Mouse (Mus musculus) C2C12 (cell line): ENCODE measurements around the gene Qpct. TPM values are rescaled to one million over a fixed set of nuclear protein-coding genes. Genes with fewer than 3 reads are reported as not detected.
A peak's percentile ranks its signal among the peaks of the same experiment; 100 is the strongest.

Experiments
- H3K27me3 ChIP-seq: one replicate; pipeline ENCODE4 v1.6.1; 2011; ENCODE audit not compliant: control insufficient read depth, insufficient read depth, insufficient read length
- H3K36me3 ChIP-seq: one replicate; pipeline ENCODE4 v1.6.1; 2011; ENCODE audit not compliant: control insufficient read depth, insufficient read depth
- H3K4me3 ChIP-seq: one replicate; pipeline ENCODE4 v1.5.1; 2011; ENCODE audit warnings: mild to moderate bottlenecking, control low read depth; ENCODE audit not compliant: poor library complexity, insufficient read depth, severe bottlenecking
- H3K79me2 ChIP-seq: one replicate; pipeline ENCODE4 v1.6.1; 2011; ENCODE audit not compliant: control insufficient read depth, insufficient read depth
- H3K79me3 ChIP-seq: one replicate; pipeline ENCODE4 v1.6.1; 2011; ENCODE audit warnings: low read depth, control low read depth
- H3ac ChIP-seq: one replicate; pipeline ENCODE3; 2011; ENCODE audit warnings: low read depth; ENCODE audit not compliant: control insufficient read depth, insufficient read length
- CEBPB ChIP-seq: IDR thresholded peaks from one replicate; pipeline ENCODE4 v1.6.1; 2011; ENCODE audit warnings: low read depth, mild to moderate bottlenecking, control low read depth, moderate library complexity
- CTCF ChIP-seq: IDR thresholded peaks from one replicate; pipeline ENCODE4 v1.5.1; 2011; ENCODE audit not compliant: control insufficient read depth, insufficient read depth, insufficient read length
- FOSL1 ChIP-seq: IDR thresholded peaks from one replicate; pipeline ENCODE4 v1.8.0; 2011; ENCODE audit warnings: mild to moderate bottlenecking, low read length; ENCODE audit not compliant: poor library complexity, insufficient read depth, severe bottlenecking
- MAX ChIP-seq: IDR thresholded peaks from one replicate; pipeline ENCODE4 v1.6.1; 2011; ENCODE audit warnings: mild to moderate bottlenecking, control low read depth
- MYOD1 ChIP-seq: IDR thresholded peaks from one replicate; pipeline ENCODE4 v1.6.1; 2011; ENCODE audit warnings: low read depth; ENCODE audit not compliant: control insufficient read depth, insufficient read length
- MYOG ChIP-seq: IDR thresholded peaks from one replicate; pipeline ENCODE4 v1.6.1; 2011; ENCODE audit not compliant: control insufficient read depth, insufficient read length; ENCODE audit errors: extremely low read depth
- USF1 ChIP-seq: IDR thresholded peaks from one replicate; pipeline ENCODE4 v1.6.1; 2011; ENCODE audit warnings: low read depth, mild to moderate bottlenecking, control low read depth, moderate library complexity
- polyA plus RNA-seq: library from polyadenylated mRNA; unstranded; fragments of >200 nt; fragmentation: generic; extraction: Trizol; gene quantifications from one replicate; pipeline ENCODE4 v1.2.1, GENCODE M21; 2012; ENCODE audit warnings: missing spikeins

Qpct gene
- polyA plus RNA-seq, 1 experiment: 0.71 TPM

DNA sequence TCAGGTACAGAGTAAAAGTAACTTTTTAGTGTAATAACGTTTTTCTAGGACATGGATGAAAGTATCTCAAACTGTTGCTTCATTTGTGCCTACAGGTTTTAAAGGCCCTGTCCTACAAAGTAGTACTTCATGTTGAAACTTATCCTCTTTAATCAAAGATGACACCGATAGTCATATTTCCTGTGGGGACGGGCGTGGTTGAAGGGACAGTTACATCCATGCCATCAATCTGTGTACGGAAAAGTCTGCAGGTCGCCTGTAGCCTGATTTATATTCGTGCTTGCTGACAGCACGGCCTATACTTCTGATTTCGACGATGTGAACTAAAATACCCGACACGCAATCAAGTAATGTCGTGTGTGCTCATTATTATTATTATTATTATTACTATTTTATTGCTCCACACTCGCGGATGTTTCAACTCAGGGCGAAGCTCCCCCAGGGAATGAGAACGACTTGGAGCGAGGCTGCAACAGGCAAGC lies 31.9 kb upstream of the Qpct start:
- no peak for TF ChIP-seq CTCF
- TF ChIP-seq MAX: no peak
- TF ChIP-seq CEBPB: no peak
- no peak for TF ChIP-seq MYOD1
- TF ChIP-seq MYOG: no peak
- TF ChIP-seq USF1: no peak
- no peak for TF ChIP-seq FOSL1
- Histone ChIP-seq H3ac (peak overlapping the region; percentile 99), H3K36me3 (no peaks in the 10 kb centered on the region)

DNA sequence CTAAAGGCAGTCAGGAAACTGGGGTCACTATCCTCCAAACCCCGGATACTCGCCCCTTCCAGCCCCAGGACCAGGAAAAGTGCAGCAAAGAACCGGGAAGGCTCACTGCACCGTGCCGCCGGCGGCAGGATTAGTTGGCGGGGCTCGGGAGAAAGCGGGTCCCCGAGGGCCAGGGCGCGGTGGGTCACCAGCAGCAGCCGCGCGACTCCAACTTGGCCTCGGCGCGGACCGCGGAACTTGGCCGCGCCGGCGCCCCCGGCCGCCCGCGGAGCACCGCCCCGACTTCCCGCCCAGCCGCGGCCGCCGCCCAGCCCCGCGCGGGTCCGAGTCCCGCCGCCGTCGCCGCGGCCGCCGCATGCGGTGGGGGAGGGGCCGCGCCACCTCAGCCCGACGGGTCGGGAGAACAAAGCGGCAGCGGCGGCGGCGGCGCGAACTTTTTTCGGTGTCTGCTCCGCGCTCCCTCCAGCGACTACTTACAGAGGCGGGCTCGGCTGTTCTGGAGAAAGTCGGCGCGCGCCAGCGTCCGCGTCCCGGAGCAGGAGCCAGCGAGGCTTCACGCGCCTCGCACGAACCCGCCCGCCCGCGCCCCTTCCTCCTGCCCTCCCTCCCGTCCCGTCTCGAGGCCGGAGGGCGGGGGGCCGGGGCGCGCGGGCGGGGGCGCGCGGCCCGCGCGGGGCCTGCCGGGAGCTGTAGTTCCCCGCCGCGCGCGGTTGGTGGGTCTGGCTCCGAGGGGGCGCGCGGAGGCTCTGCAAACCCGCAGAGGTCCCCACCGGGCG lies 31.3 kb upstream of the Qpct start, which contains the start of gene Prkd3:
TSS of gene Prkd3 (minus strand) at position 609 of the 776 bp plus-strand sequence.
- peak within 1 kb of the TSS; percentile 55 for H3K4me3 ChIP-seq
- H3K36me3 ChIP-seq: no peaks in the 10 kb centered on the region
- no peaks in the 10 kb centered on the region for H3K27me3 ChIP-seq
- peaks cover 26% of the 10 kb centered on the region for H3K79me3 ChIP-seq
- no peak for TF ChIP-seq MYOD1
- no peak for TF ChIP-seq USF1
- TF ChIP-seq MAX: no peak
- no peak for TF ChIP-seq CEBPB
- no peak for TF ChIP-seq FOSL1
- no peak for TF ChIP-seq CTCF
- TF ChIP-seq MYOG: no peak
- peak within 1 kb of the TSS; percentile 99 for H3ac ChIP-seq
- H3K79me2 ChIP-seq: peaks cover 47% of the 10 kb centered on the region

More for the DNA sequence above, 31.9 kb upstream of the Qpct start:
- Histone ChIP-seq H3K79me3 (peaks cover 31% of the 10 kb centered on the region), H3K79me2 (peaks cover 53% of the 10 kb centered on the region), H3K27me3 (no peaks in the 10 kb centered on the region), H3K4me3 (peak overlapping the region; percentile 55)

DNA sequence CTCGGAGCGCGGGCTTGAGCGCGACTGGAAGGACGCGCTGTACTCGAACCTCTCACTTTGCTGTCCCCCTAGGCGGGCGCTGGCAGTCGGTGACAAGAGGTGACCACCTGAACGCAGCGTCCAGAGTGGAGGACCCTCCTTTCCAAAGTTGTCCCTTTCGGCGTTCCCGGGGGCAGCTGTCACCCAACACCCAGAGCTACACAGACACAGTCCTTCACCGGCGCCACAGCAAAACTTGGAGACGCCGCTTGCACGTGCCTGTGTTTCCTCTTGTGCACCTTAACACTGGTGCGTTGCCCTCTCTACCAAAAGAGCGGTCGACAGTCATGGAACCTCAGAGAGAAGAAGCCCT lies 30.7 kb upstream of the Qpct start:
- peaks cover 42% of the 10 kb centered on the region for H3K79me2 ChIP-seq
- no peak for TF ChIP-seq MYOD1
- no peak for TF ChIP-seq FOSL1
- no peak for TF ChIP-seq USF1
- H3ac ChIP-seq: peak overlapping the region; percentile 52
- peaks cover 22% of the 10 kb centered on the region for H3K79me3 ChIP-seq
- no peaks in the 10 kb centered on the region for H3K36me3 ChIP-seq
- H3K27me3 ChIP-seq: no peaks in the 10 kb centered on the region
- H3K4me3 ChIP-seq: peak overlapping the region; percentile 55

DNA sequence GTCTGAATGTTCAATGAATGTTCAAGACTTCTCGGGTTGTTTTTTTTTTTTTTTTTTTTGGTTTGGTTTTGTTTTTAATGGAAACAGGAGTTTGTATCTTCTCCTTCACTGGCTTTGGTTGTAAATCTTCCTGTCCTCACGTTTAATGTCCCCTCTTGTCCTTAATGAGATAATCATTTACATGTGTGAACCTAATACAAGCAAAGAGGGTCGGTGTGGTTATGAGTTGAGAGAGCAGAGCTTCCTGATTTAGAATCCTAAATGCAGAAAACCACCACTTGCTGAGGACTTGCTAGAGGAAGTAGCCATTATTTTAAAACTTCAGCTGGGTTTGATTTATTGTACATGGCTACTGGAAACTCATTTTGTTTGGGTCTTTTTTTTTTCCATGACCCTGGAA lies 29.0 kb upstream of the Qpct start:
- H3K79me2 ChIP-seq: peaks cover 24% of the 10 kb centered on the region
- H3K4me3 ChIP-seq: no peak overlapping the region
- no peaks in the 10 kb centered on the region for H3K36me3 ChIP-seq
- no peak overlapping the region for H3ac ChIP-seq
- H3K79me3 ChIP-seq: peaks cover 14% of the 10 kb centered on the region
- TF ChIP-seq USF1 (no peak), FOSL1 (no peak), MYOG (no peak), CTCF (no peak), MAX (no peak), MYOD1 (no peak), CEBPB (no peak)
- H3K27me3 ChIP-seq: no peaks in the 10 kb centered on the region

DNA sequence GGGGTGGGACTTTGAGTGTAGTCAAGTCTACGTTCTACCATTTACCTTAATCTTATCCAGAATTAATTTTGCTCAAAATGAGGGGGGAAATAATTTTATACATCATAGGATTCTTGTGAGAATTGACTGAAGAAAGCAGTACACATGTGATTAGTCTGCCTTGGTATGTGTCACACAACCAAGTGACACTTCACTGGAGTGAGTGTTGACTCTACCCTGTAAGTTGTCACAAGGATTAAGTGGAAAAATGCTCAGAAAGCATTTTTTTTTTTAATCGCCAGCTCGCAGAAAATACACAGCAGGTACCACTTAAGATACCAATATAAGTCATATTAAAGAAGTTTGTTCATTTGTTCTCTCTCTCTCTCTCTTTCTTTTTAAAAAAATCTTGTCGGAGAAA lies 27.2 kb upstream of the Qpct start:
- Histone ChIP-seq H3K27me3 (no peaks in the 10 kb centered on the region), H3K4me3 (no peak overlapping the region), H3K36me3 (no peaks in the 10 kb centered on the region), H3ac (no peak overlapping the region), H3K79me2 (peaks cover 6% of the 10 kb centered on the region), H3K79me3 (no peaks in the 10 kb centered on the region)
- TF ChIP-seq MYOD1 (no peak), MYOG (no peak), USF1 (no peak), CTCF (no peak), FOSL1 (no peak), MAX (no peak), CEBPB (no peak)

DNA sequence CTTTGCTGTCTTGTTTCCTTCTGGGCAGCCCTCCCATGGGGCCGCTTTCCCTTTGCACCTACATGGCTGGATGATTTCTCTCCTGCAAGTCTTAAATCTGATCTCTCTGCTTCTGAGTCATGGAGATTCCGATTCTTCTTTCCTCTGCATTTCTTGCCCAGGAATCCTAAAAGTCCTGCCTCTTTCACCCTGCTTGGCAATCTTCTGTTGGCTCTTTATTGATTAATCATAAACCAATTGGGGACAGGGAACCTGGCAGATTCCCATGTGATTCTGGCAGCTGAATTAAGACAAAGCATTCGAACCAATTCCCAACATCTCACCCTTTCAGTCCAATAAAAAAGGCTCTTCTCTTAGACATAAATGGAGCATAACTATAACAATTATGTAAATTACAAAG lies 22.5 kb upstream of the Qpct start:
- TF ChIP-seq MAX: no peak
- TF ChIP-seq MYOD1: no peak
- no peak for TF ChIP-seq USF1
- H3K36me3 ChIP-seq: no peaks in the 10 kb centered on the region
- H3K79me3 ChIP-seq: no peaks in the 10 kb centered on the region

More for the DNA sequence above, 22.5 kb upstream of the Qpct start:
- Histone ChIP-seq H3K27me3 (no peaks in the 10 kb centered on the region), H3K4me3 (no peak overlapping the region), H3ac (no peak overlapping the region), H3K79me2 (no peaks in the 10 kb centered on the region)
